Mouse (Mus musculus) heart, embryonic 11.5 days (tissue): Measurements from ENCODE around the gene Agbl5. TPM values are rescaled to one million over a fixed set of nuclear protein-coding genes. Genes with fewer than 3 reads are reported as not detected.
A peak's percentile ranks its signal among the peaks of the same experiment; 100 is the strongest.
"Not testable (repeated sequence)": the region's sequence is repeated elsewhere in the genome, so short reads cannot be mapped to it uniquely, and the experiment has no call there.

Source experiments
- ATAC-seq: fragments of 200-750 bp; cut with Nextera tagmentation; replicated peaks from 2 replicates; pipeline ENCODE4 v1.8.0; 2017; ENCODE audit warnings: moderate library complexity; ENCODE audit not compliant: insufficient number of reproducible peaks, low FRiP score, low TSS enrichment
- H3K27ac ChIP-seq: fragments of 300-500 bp; sonication (generic); 2 replicates; pipeline ENCODE4 v1.5.1; 2014; ENCODE audit warnings: mild to moderate bottlenecking, low read depth, low read length
- H3K27me3 ChIP-seq: fragments of 300-500 bp; sonication (generic); 2 replicates; pipeline ENCODE4 v1.6.1; 2014; ENCODE audit warnings: mild to moderate bottlenecking, low read length, mixed read lengths; ENCODE audit not compliant: control insufficient read depth, insufficient read depth
- H3K36me3 ChIP-seq: fragments of 300-500 bp; sonication (generic); 2 replicates; pipeline ENCODE4 v1.6.1; 2014; ENCODE audit warnings: mild to moderate bottlenecking, low read length, moderate library complexity, mixed read lengths; ENCODE audit not compliant: control insufficient read depth, insufficient read depth
- H3K4me1 ChIP-seq: fragments of 300-500 bp; sonication (generic); 2 replicates; pipeline ENCODE4 v1.6.1; 2014; ENCODE audit warnings: low read length; ENCODE audit not compliant: control insufficient read depth, insufficient read depth
- H3K4me2 ChIP-seq: fragments of 300-500 bp; sonication (generic); 2 replicates; pipeline ENCODE4 v1.6.1; 2014; ENCODE audit warnings: mild to moderate bottlenecking, moderate library complexity
- H3K4me3 ChIP-seq: fragments of 300-500 bp; sonication (generic); 2 replicates; pipeline ENCODE4 v1.5.1; 2014; ENCODE audit warnings: low read depth, low read length
- H3K9ac ChIP-seq: fragments of 300-500 bp; sonication (generic); 2 replicates; pipeline ENCODE4 v1.6.1; 2014; ENCODE audit warnings: mild to moderate bottlenecking, low read depth, low read length, moderate library complexity
- H3K9me3 ChIP-seq: fragments of 300-500 bp; sonication (generic); replicated peaks from 2 replicates; pipeline ENCODE4 v1.6.1; 2016; ENCODE audit warnings: low read length; ENCODE audit not compliant: control insufficient read depth
- WGBS: fragments of 180-500 bp; shearing (Covaris S2); extraction: QIAGEN DNeasy Blood & Tissue Kit; methylation state at CpG from one replicate; pipeline ENCODE4 v1.1.7; 2014; ENCODE audit not compliant: insufficient replicate concordance; 5-methylcytosine and 5-hydroxymethylcytosine counted together
- polyA plus RNA-seq: library from polyadenylated mRNA; unstranded; fragments of >200 nt; fragmentation: Nextera tagmentation; extraction: Ambion mirVana; gene quantifications from 2 replicates; pipeline ENCODE4 v1.2.1, GENCODE M21; 2014

Gene Agbl5
- polyA plus RNA-seq, 1 experiment from 2014 or later, result 14.5 TPM

GRCm38 (mm10) chr5:30878616-30879015 lies 9.9 kb upstream of the Agbl5 start:
- H3K9me3 ChIP-seq, result no peaks in the 10 kb centered on the region
- H3K36me3 ChIP-seq, result peaks cover 34% of the 10 kb centered on the region
- no peak overlapping the region for H3K9ac ChIP-seq
- ATAC-seq, result no peak
- H3K4me3 ChIP-seq, result no peak overlapping the region
- H3K4me2 ChIP-seq, result no peak overlapping the region
- H3K27ac ChIP-seq, result no peak overlapping the region
- H3K27me3 ChIP-seq, result no peaks in the 10 kb centered on the region
- WGBS, result 53% methylated on average over 6 of the region's 6 CpGs
- H3K4me1 ChIP-seq, result no peaks in the 10 kb centered on the region

- no peak for ATAC-seq
- 80% methylated on average over 5 of the region's 5 CpGs for WGBS
Observed at GRCm38 (mm10) chr5:30879347-30879943, 9.0 kb upstream of the Agbl5 start.

GRCm38 (mm10) chr5:30881839-30882238 lies 6.7 kb upstream of the Agbl5 start:
- not testable (repeated sequence) for H3K9ac ChIP-seq, H3K4me2 ChIP-seq, H3K9me3 ChIP-seq, H3K27me3 ChIP-seq, ATAC-seq, H3K36me3 ChIP-seq, H3K27ac ChIP-seq, H3K4me3 ChIP-seq, H3K4me1 ChIP-seq
- 82% methylated on average over 4 of the region's 4 CpGs for WGBS

More at GRCm38 (mm10) chr5:30879347-30879943, 9.0 kb upstream of the Agbl5 start:
- Histone ChIP-seq H3K27me3 (no peaks in the 10 kb centered on the region), H3K4me2 (no peak overlapping the region), H3K9ac (no peak overlapping the region), H3K9me3 (no peaks in the 10 kb centered on the region), H3K4me3 (no peak overlapping the region), H3K4me1 (no peaks in the 10 kb centered on the region), H3K27ac (no peak overlapping the region), H3K36me3 (peaks cover 26% of the 10 kb centered on the region)

- Histone ChIP-seq H3K36me3 (no peaks in the 10 kb centered on the region; the same call in 1 of the 2 replicates), H3K9ac (no peak overlapping the region), H3K4me3 (no peak overlapping the region; the same call in 1 of the 2 replicates), H3K4me1 (peaks cover 10% of the 10 kb centered on the region), H3K27me3 (no peaks in the 10 kb centered on the region), H3K27ac (no peak overlapping the region), H3K9me3 (no peaks in the 10 kb centered on the region), H3K4me2 (peak overlapping the region; percentile 91)
- no peak for ATAC-seq
- WGBS, result 46% methylated on average over 4 of the region's 4 CpGs
Observed at GRCm38 (mm10) chr5:30886209-30886608, 2.3 kb upstream of the Agbl5 start.

GRCm38 (mm10) chr5:30886731-30887130 lies 1.8 kb upstream of the Agbl5 start:
- ATAC-seq, result no peak
- Histone ChIP-seq H3K9ac (peak overlapping the region; percentile 84), H3K36me3 (peaks cover 2% of the 10 kb centered on the region), H3K9me3 (no peaks in the 10 kb centered on the region), H3K27ac (peak overlapping the region; percentile 88; the same call in 1 of the 2 replicates), H3K4me2 (peak overlapping the region; percentile 91), H3K4me1 (peaks cover 10% of the 10 kb centered on the region), H3K27me3 (no peaks in the 10 kb centered on the region), H3K4me3 (peak overlapping the region; percentile 82)
- WGBS, result 41% methylated on average over 5 of the region's 5 CpGs

- Histone ChIP-seq H3K4me3 (peak overlapping the region; percentile 82), H3K9me3 (no peaks in the 10 kb centered on the region), H3K9ac (peak overlapping the region; percentile 84), H3K27ac (peak overlapping the region; percentile 88), H3K4me1 (peaks cover 10% of the 10 kb centered on the region), H3K27me3 (no peaks in the 10 kb centered on the region), H3K36me3 (peaks cover 8% of the 10 kb centered on the region), H3K4me2 (peak overlapping the region; percentile 91)
- WGBS, result 1% methylated on average over 19 of the region's 19 CpGs
- ATAC-seq, result peak; percentile 49
Observed at GRCm38 (mm10) chr5:30887331-30887761, 1.1 kb upstream of the Agbl5 start.

- under 1% methylated on average over 28 of the region's 28 CpGs for WGBS
- Histone ChIP-seq H3K36me3 (peaks cover 13% of the 10 kb centered on the region), H3K4me2 (peak overlapping the region; percentile 91), H3K9me3 (no peaks in the 10 kb centered on the region), H3K4me1 (peaks cover 10% of the 10 kb centered on the region), H3K27me3 (no peaks in the 10 kb centered on the region), H3K4me3 (peak overlapping the region; percentile 82), H3K27ac (peak overlapping the region; percentile 88), H3K9ac (peak overlapping the region; percentile 84)
- peak; percentile 85 for ATAC-seq
Observed at GRCm38 (mm10) chr5:30887858-30888336, 597 bp upstream of the Agbl5 start.

- Histone ChIP-seq H3K9me3 (no peaks in the 10 kb centered on the region), H3K36me3 (peaks cover 19% of the 10 kb centered on the region), H3K27ac (peak overlapping the region; percentile 88), H3K27me3 (no peaks in the 10 kb centered on the region), H3K4me2 (peak overlapping the region; percentile 91), H3K4me1 (peaks cover 10% of the 10 kb centered on the region), H3K9ac (peak overlapping the region; percentile 90), H3K4me3 (peak overlapping the region; percentile 82)
- 2% methylated on average over 33 of the region's 42 CpGs for WGBS
- ATAC-seq, result peak; percentile 50
Observed at GRCm38 (mm10) chr5:30889088-30889754, 727 bp downstream of the Agbl5 start.
